Mouse (Mus musculus) midbrain, embryonic 12.5 days (tissue): Measurements from ENCODE around the gene Nup210l. TPM values are rescaled to one million over a fixed set of nuclear protein-coding genes. Genes with fewer than 3 reads are reported as not detected.

Source experiments
- ATAC-seq: fragments of 200-750 bp; cut with Nextera tagmentation; 2 replicates; pipeline ENCODE4 v1.8.0; 2017; ENCODE audit warnings: low read depth, moderate TSS enrichment, moderate library complexity; ENCODE audit not compliant: low FRiP score
- H3K27ac ChIP-seq: fragments of 300-500 bp; sonication (generic); replicated peaks from 2 replicates; pipeline ENCODE4 v1.5.1; 2016; ENCODE audit warnings: mild to moderate bottlenecking
- H3K27me3 ChIP-seq: fragments of 300-500 bp; sonication (generic); 2 replicates; pipeline ENCODE4 v1.6.1; 2016; ENCODE audit warnings: mild to moderate bottlenecking
- H3K36me3 ChIP-seq: fragments of 300-500 bp; sonication (generic); 2 replicates; pipeline ENCODE4 v1.6.1; 2016
- H3K4me1 ChIP-seq: fragments of 300-500 bp; sonication (generic); 2 replicates; pipeline ENCODE4 v1.6.1; 2016
- H3K4me2 ChIP-seq: fragments of 300-500 bp; sonication (generic); replicated peaks from 2 replicates; pipeline ENCODE4 v1.6.1; 2016; ENCODE audit warnings: mild to moderate bottlenecking, moderate library complexity
- H3K4me3 ChIP-seq: fragments of 300-500 bp; sonication (generic); 2 replicates; pipeline ENCODE4 v1.5.1; 2016; ENCODE audit warnings: mild to moderate bottlenecking
- H3K9ac ChIP-seq: fragments of 300-500 bp; sonication (generic); replicated peaks from 2 replicates; pipeline ENCODE4 v1.6.1; 2016; ENCODE audit warnings: mild to moderate bottlenecking, moderate library complexity
- H3K9me3 ChIP-seq: fragments of 300-500 bp; sonication (generic); 2 replicates; pipeline ENCODE4 v1.6.1; 2016; ENCODE audit warnings: mild to moderate bottlenecking
- WGBS: fragments of 180-500 bp; shearing (Covaris S2); methylation state at CpG from one replicate; pipeline ENCODE4 v1.1.7; 2016; 5-methylcytosine and 5-hydroxymethylcytosine counted together
- polyA plus RNA-seq: library from polyadenylated mRNA; unstranded; fragments of >200 nt; fragmentation: Nextera tagmentation; extraction: Ambion mirVana; gene quantifications from 2 replicates; pipeline ENCODE4 v1.2.1, GENCODE M21; 2016

Nup210l gene
- polyA plus RNA-seq, 1 experiment from 2014 or later: 0.57 TPM

DNA sequence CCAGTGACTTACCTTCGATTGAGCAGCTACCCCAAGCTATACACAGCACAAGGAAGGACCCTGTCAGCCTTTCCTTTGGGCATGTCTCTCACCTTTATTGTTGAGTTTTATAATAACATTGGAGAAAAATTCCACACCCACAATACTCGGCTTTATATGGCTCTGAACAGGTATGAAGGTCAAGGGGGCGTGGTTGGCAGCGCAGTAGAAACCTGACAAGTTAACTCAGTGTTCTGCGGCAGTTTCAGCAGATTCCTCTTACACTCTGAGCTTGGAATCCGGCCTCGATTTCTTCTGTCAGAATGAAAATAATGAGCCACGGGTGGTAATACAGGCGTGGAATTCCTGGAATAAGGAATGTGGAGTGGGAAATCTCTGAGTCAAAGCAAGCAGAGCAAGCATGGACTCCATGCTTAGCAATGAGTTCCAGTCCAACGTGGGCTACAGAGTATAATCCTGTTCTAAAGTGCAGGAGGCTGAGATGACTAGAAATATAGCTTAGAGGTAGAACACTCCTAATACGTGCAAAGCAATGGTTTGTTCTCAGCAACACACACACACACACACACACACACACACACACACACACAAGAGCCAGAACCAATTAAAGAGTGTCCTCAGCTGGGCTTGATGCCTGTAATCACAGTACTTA, 87.1 kb downstream of the Nup210l start:
- H3K4me2 ChIP-seq: no peak overlapping the region
- WGBS: 82% methylated on average over 11 of the region's 11 CpGs
- H3K9ac ChIP-seq: no peak overlapping the region
- H3K27ac ChIP-seq: no peak overlapping the region
- no peaks in the 10 kb centered on the region for H3K36me3 ChIP-seq
- no peak for ATAC-seq
- H3K27me3 ChIP-seq: no peaks in the 10 kb centered on the region
- H3K4me1 ChIP-seq: no peaks in the 10 kb centered on the region
- H3K9me3 ChIP-seq: no peaks in the 10 kb centered on the region
- no peak overlapping the region for H3K4me3 ChIP-seq

DNA sequence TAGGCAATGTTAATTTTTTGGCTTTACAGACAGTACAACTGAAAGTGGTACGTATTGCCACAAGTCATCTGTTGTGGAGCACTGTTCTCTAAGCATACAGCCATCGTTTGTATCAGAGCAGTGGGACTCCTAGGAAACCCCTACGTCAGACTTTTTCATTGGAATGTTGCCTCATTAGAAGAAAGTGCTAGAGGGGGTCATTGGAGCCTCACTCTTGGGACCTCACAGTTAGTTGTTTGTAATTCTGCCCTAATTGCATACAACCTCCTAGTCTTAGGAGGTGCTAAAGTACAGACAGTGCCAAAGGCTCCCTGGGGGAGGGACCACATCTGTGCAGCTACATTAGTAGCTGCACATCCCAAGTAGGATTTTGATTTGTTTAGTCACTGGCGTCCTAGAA, 90.8 kb downstream of the Nup210l start:
- WGBS: 68% methylated on average over 4 of the region's 4 CpGs
- H3K9ac ChIP-seq: no peak overlapping the region

DNA sequence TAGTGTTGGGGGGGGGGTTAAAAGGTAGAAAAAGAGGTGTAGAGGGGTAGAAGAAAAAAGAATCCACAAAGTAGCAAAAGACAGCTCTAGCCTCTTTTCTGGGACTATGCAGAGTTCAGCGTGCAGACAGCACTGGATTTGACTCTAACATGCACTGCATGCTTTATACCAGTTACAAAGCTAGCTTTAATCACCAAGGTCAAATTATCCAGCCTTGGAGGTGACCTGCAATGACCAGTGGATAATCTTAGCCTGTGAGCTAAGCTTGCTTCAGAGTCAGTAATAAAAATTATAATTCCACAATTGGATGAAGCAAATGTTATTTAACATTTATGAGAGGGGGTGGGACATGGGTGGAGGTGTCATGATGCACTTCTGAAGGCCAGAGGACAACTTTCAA, 91.7 kb downstream of the Nup210l start:
- Histone ChIP-seq H3K4me3 (no peak overlapping the region), H3K36me3 (no peaks in the 10 kb centered on the region), H3K9me3 (no peaks in the 10 kb centered on the region), H3K27me3 (no peaks in the 10 kb centered on the region), H3K4me2 (no peak overlapping the region), H3K4me1 (no peaks in the 10 kb centered on the region), H3K9ac (no peak overlapping the region), H3K27ac (no peak overlapping the region)
- ATAC-seq: no peak
- WGBS: 88% methylated on average over 1 of the region's 1 CpGs

More for the DNA sequence above, 90.8 kb downstream of the Nup210l start:
- Histone ChIP-seq H3K27me3 (no peaks in the 10 kb centered on the region), H3K4me1 (no peaks in the 10 kb centered on the region), H3K27ac (no peak overlapping the region), H3K36me3 (no peaks in the 10 kb centered on the region), H3K9me3 (no peaks in the 10 kb centered on the region), H3K4me2 (no peak overlapping the region), H3K4me3 (no peak overlapping the region)
- ATAC-seq: no peak

DNA sequence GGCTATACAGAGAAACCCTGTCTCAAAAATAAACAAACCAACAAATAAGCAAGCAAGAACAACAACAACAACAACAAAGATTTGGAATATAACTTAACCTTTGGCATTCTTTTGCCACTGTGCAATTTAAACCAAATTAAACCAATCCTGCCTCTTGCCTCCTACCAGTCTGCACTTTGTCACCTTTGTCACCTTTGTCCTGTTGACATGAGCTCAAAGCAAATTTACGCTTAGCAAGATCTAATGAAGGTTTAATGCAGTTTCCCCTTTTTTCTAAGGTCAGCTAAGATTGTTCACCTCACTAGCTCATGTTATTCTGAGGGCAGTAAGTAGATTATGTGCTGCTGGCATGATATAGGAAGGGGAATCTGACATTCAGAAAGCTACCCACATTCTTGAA, 93.6 kb downstream of the Nup210l start:
- Histone ChIP-seq H3K27ac (no peak overlapping the region), H3K36me3 (no peaks in the 10 kb centered on the region), H3K27me3 (no peaks in the 10 kb centered on the region), H3K9ac (no peak overlapping the region), H3K4me1 (no peaks in the 10 kb centered on the region), H3K4me2 (no peak overlapping the region), H3K4me3 (no peak overlapping the region), H3K9me3 (no peaks in the 10 kb centered on the region)
- WGBS: 89% methylated on average over 1 of the region's 1 CpGs
- ATAC-seq: no peak

DNA sequence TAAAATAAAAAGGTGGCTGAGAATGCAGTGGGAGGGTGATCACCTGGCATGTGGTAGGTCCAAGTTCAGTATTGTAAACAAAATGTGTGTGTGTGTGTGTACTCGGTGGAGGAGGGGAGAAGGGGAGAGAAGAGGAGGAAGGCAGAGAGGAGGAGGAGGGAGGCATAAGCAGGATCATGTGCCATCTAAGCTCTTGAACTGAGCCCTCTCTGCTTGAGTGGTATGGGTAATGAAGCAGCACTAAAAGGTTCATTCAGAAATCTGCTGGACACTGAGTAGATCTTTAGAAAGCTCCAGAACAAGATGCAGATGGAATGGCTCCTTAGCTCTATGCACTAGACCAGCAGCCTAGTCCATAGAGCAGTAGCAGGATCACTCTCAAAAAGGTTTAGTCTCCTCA, 99.0 kb downstream of the Nup210l start:
- Histone ChIP-seq H3K27me3 (no peaks in the 10 kb centered on the region), H3K36me3 (peaks cover 5% of the 10 kb centered on the region), H3K4me3 (no peak overlapping the region), H3K9me3 (no peaks in the 10 kb centered on the region), H3K9ac (no peak overlapping the region), H3K4me1 (no peaks in the 10 kb centered on the region), H3K27ac (no peak overlapping the region), H3K4me2 (no peak overlapping the region)
- WGBS: 65% methylated on average over 1 of the region's 1 CpGs
- no peak for ATAC-seq

DNA sequence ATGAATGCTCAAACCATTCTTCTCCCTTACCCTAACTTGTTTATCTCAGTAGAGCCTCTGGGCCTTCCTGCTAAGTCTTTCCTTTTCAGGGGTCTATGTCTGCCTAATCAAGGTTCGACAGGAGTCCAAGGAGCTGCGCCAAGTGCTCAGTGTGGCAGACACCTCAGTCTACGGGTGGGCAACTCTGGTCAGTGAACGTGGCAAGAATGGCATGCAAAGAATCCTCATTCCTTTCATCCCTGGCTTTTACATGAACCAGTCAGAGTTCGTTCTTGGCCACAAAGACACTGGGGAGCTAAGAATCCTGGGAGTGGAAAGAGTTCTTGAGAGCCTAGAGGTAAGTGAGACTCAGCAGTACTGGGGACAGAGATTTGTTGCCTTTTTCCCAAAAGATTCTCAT, 99.7 kb downstream of the Nup210l start:
- H3K9me3 ChIP-seq: no peaks in the 10 kb centered on the region
- no peak overlapping the region for H3K4me3 ChIP-seq
- H3K4me1 ChIP-seq: no peaks in the 10 kb centered on the region
- H3K9ac ChIP-seq: no peak overlapping the region
- H3K36me3 ChIP-seq: peaks cover 13% of the 10 kb centered on the region
- H3K27me3 ChIP-seq: no peaks in the 10 kb centered on the region
- WGBS: 74% methylated on average over 5 of the region's 5 CpGs
- no peak for ATAC-seq
- no peak overlapping the region for H3K4me2 ChIP-seq
- H3K27ac ChIP-seq: no peak overlapping the region

DNA sequence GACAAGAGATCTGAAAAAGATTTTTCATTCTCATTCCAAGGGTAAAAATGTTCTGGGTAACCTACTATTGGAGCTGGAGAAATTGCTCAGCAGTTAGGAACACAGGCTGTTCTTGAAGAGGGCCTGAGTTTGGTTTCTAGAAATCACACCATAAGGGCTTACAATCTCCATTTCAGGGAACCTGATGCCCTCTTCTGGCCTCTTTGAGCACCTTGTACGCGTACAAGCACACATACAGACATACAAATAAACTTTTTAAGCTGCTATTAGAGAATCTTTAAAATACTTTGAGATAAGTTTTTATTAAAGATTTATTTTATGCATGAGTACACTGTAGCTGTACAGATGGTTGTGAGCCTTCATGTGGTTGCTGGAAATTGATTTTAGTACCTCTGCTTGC, 100.7 kb downstream of the Nup210l start:
- 92% methylated on average over 2 of the region's 2 CpGs for WGBS

DNA sequence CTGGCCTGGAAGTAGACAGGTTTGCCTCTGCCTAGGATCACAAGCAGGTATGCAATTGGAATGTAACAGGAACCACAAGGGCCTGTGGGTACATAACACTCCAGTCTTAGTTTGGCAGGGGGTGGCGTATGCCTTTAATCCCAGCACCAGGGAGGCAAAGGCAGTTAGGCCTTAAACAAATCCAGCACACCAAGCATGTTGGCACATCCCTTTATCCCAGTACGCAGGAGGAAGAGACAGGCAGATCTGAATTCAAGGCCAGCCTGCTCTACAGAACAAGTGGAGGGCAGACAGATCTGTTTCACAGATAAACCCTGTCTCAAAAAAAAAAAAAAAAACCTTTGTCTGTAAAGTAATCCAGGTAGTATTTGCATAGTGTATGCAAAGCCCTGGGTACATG, 104.7 kb downstream of the Nup210l start:
- ATAC-seq: no peak
- Histone ChIP-seq H3K4me1 (peaks cover 17% of the 10 kb centered on the region), H3K4me3 (no peak overlapping the region), H3K36me3 (peaks cover 53% of the 10 kb centered on the region), H3K27ac (no peak overlapping the region), H3K9me3 (no peaks in the 10 kb centered on the region), H3K4me2 (no peak overlapping the region), H3K9ac (no peak overlapping the region), H3K27me3 (no peaks in the 10 kb centered on the region)
- WGBS: 89% methylated on average over 2 of the region's 2 CpGs

More for the DNA sequence above, 100.7 kb downstream of the Nup210l start:
- Histone ChIP-seq H3K4me1 (no peaks in the 10 kb centered on the region), H3K36me3 (peaks cover 22% of the 10 kb centered on the region), H3K9me3 (no peaks in the 10 kb centered on the region), H3K4me3 (no peak overlapping the region), H3K27me3 (no peaks in the 10 kb centered on the region), H3K27ac (no peak overlapping the region), H3K9ac (no peak overlapping the region), H3K4me2 (no peak overlapping the region)
- ATAC-seq: no peak

DNA sequence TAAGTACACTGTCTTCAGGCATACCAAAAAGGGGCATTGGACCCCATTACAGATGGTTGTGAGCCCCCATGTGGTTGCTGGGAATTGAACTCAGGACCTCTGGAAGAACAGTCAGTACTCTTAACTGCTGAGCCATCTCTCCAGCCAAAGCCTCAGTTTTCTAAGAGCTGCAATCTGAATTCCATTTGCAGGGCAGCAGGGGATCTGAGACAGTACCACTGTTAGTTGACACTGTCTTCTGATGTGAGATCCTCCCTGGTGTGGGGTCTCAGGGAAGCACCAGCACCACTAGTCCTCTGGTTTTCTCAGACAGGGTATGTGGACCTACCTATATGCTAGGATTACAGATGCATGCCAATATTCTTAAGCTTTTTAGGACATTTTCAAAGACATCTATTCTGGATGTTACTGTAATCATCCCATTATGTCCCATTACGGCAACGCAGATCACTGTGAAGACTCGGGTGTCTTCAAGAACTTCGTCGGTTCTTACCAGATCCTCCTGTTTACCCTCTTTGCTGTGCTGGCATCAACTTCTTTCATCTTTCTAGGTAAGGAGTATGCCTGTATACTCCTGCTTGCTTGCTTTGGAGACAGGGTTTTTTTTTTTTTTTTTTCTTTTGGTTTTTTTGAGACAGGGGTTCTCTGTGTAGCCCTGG, 106.1 kb downstream of the Nup210l start:
- Histone ChIP-seq H3K9ac (no peak overlapping the region), H3K36me3 (peaks cover 53% of the 10 kb centered on the region), H3K27me3 (no peaks in the 10 kb centered on the region), H3K4me3 (no peak overlapping the region), H3K9me3 (no peaks in the 10 kb centered on the region), H3K27ac (no peak overlapping the region), H3K4me2 (no peak overlapping the region), H3K4me1 (peaks cover 23% of the 10 kb centered on the region)
- no peak for ATAC-seq
- WGBS: 92% methylated on average over 5 of the region's 5 CpGs

DNA sequence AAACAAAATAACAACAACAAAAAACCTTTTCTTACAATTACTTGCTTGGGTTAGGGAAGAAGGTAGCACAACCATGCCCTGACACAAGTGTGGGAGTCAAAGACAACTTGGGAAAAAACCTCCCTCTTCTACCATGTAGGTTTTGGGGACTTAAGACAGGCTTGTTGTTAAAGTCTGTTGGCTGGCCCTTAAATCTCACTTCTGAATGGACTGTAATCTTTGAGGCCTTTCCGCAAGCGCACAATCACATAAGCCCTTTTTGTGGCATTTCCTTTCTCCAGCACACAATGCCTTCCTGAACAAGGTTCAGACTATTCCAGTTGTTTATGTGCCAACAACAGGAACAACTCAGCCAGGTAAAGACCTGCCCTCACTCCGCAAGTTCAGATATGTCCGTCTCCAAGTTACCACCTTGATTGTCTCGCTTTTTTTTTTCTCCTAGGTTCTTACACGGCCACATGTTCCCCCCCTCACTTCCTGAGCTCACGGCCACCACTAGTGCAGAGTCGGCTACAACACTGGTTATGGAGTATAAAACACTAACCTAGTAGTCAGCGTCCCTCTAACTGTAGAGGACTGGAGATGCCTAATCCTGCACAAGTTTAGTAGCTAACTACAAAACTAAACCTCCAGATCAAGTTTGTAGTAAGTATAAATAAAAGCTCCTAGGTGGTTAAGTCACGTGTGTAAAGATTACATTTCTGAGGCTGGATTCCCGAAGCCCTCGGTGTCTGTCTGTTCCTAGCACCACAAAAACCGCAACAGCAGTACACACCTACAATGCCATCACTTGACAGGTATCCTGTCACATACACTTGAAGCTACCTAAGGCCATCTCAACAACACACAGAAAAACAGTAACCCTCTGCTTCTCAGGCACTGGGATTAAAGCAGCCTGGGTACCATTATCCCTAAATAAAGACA, 107.8 kb downstream of the Nup210l start:
- H3K9ac ChIP-seq: no peak overlapping the region; the same call in 1 of the 2 replicates
- H3K27me3 ChIP-seq: no peaks in the 10 kb centered on the region
- H3K36me3 ChIP-seq: peaks cover 53% of the 10 kb centered on the region
- 87% methylated on average over 13 of the region's 13 CpGs for WGBS
- H3K4me2 ChIP-seq: peak overlapping the region; percentile 92
- H3K4me1 ChIP-seq: peaks cover 23% of the 10 kb centered on the region
- no peak for ATAC-seq
- no peaks in the 10 kb centered on the region for H3K9me3 ChIP-seq
- H3K27ac ChIP-seq: no peak overlapping the region
- H3K4me3 ChIP-seq: peak overlapping the region; percentile 93; the same call in 1 of the 2 replicates

DNA sequence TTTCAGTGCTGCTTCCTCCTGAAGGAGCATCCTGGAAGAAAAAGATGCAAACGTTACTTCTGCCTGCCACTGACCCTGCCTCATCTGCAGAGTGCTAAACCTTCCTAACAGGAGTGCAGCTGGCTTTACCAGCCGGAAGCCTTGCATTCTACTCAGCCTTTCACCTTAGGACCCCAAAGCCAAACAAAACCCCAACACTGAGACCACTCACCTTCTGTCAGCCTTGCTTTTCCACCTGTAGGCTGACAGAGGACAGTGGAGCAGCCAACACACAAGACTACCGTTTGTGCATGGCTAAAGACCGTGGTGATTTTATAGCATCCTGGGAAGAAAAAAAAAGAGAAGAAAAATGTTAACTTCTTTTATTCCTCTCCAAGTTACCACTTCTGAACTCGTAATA, 108.8 kb downstream of the Nup210l start:
- no peaks in the 10 kb centered on the region for H3K9me3 ChIP-seq
- H3K4me3 ChIP-seq: peak overlapping the region; percentile 93
- H3K9ac ChIP-seq: peak overlapping the region; percentile 85
- H3K4me1 ChIP-seq: peaks cover 23% of the 10 kb centered on the region
- no peak for ATAC-seq
- peak overlapping the region; percentile 92 for H3K4me2 ChIP-seq
- 15% methylated on average over 5 of the region's 5 CpGs for WGBS
- H3K27me3 ChIP-seq: no peaks in the 10 kb centered on the region
- no peak overlapping the region for H3K27ac ChIP-seq
- H3K36me3 ChIP-seq: peaks cover 49% of the 10 kb centered on the region

DNA sequence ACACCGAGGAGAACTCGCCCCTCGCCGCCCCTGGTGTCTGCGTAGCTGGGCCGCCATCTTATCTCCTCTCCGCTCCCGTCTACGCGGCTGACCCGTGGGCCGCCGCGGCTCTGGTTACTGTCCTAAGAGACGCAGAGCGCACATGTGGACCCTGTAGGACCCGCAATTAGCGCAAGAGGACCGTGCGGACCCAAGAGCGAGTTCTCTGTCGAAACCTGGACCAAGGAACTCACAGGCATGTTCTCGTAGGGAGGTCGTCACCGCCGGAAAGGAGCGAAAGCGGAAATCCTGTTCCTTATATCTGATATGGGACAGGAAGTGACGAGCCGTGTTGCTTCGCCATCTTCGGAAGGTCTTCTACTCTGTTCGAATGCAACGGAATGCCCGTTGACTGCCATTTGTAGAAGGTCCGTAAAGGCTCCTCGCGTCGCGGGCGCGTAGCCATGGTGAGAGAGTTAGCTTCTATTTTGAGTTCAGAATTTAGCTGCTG, 109.5 kb downstream of the Nup210l start, which contains the start of the genes Rps27 and Rab13:
Gene Rps27 (minus strand): TSS at position 275 of the 490 bp plus-strand sequence.
Gene Rab13 (plus strand): TSS at position 319 of the 490 bp plus-strand sequence.
- Histone ChIP-seq H3K4me3 (peak within 1 kb of the TSS; percentile 93), H3K4me2 (peak within 1 kb of the TSS; percentile 92), H3K36me3 (peaks cover 42% of the 10 kb centered on the region), H3K27me3 (no peaks in the 10 kb centered on the region), H3K9ac (peak within 1 kb of the TSS; percentile 85), H3K27ac (peak within 1 kb of the TSS; percentile 85), H3K9me3 (no peaks in the 10 kb centered on the region), H3K4me1 (peaks cover 23% of the 10 kb centered on the region)
- peak; percentile 93 for ATAC-seq
- WGBS: under 1% methylated on average over 42 of the region's 42 CpGs
